Mouse (Mus musculus) kidney, adult 2 months (tissue): ENCODE measurements at regions not wholly inside any gene's neighbourhood (a gene's known extent, or its start where the extent isn't known, plus 50 kb on each side); places are given as distances from the start of the nearest gene placed in this dataset.

Experiments used
- DNase-seq: peaks from one replicate; pipeline ENCODE4 v3.0.0; 2021
- H3K27ac ChIP-seq: fragments of 200-500 bp; 2 replicates; pipeline ENCODE4 v1.5.1; 2012; ENCODE audit warnings: low read depth, low read length, control low read depth, inconsistent platforms; ENCODE audit not compliant: insufficient read depth
- H3K27me3 ChIP-seq: fragments of 200-500 bp; replicated peaks from 2 replicates; pipeline ENCODE4 v1.6.1; 2012; ENCODE audit warnings: mild to moderate bottlenecking, moderate library complexity, low read length, inconsistent platforms; ENCODE audit not compliant: control insufficient read depth, insufficient read depth
- H3K36me3 ChIP-seq: fragments of 200-500 bp; 2 replicates; pipeline ENCODE4 v1.6.1; 2012; ENCODE audit warnings: mild to moderate bottlenecking, moderate library complexity, low read length, inconsistent platforms; ENCODE audit not compliant: control insufficient read depth, insufficient read depth
- H3K4me1 ChIP-seq: fragments of 200-500 bp; 2 replicates; pipeline ENCODE4 v1.6.1; 2011; ENCODE audit warnings: low read length; ENCODE audit not compliant: control insufficient read depth, insufficient read depth
- H3K4me3 ChIP-seq: fragments of 200-500 bp; 2 replicates; pipeline ENCODE4 v1.5.1; 2011; ENCODE audit warnings: mild to moderate bottlenecking, low read depth, low read length, control low read depth; ENCODE audit not compliant: insufficient read depth
- CTCF ChIP-seq: fragments of 200-500 bp; conservative IDR thresholded peaks from 2 replicates; pipeline ENCODE4 v1.5.1; 2011; ENCODE audit warnings: low read depth, mild to moderate bottlenecking, control low read depth, low read length, moderate library complexity, mixed read lengths; ENCODE audit not compliant: insufficient read depth, insufficient read length
- POLR2A ChIP-seq: fragments of 200-500 bp; IDR thresholded peaks from one replicate; pipeline ENCODE4 v1.6.1; 2011; ENCODE audit warnings: low read depth, low read length, control low read depth
- WGBS: fragments of 180-500 bp; shearing (Covaris S2); methylation state at CpG from one replicate; pipeline ENCODE4 v1.1.7; 2018; 5-methylcytosine and 5-hydroxymethylcytosine counted together

GRCm38 (mm10) chr8:80337872-80338271 lies 155.7 kb upstream of the Gypa start:
- no peak for DNase-seq
- H3K36me3 ChIP-seq, result no peaks in the 10 kb centered on the region
- WGBS, result 77% methylated on average over 2 of the region's 2 CpGs

GRCm38 (mm10) chr8:80328676-80329075 lies 164.9 kb upstream of the Gypa start:
- Histone ChIP-seq H3K36me3 (no peaks in the 10 kb centered on the region), H3K27me3 (no peaks in the 10 kb centered on the region), H3K27ac (no peak overlapping the region), H3K4me1 (no peaks in the 10 kb centered on the region), H3K4me3 (no peak overlapping the region)
- WGBS, result 77% methylated on average over 2 of the region's 2 CpGs
- DNase-seq, result no peak
- TF ChIP-seq CTCF (no peak), POLR2A (no peak)

More at GRCm38 (mm10) chr8:80337872-80338271, 155.7 kb upstream of the Gypa start:
- no peaks in the 10 kb centered on the region for H3K27me3 ChIP-seq
- TF ChIP-seq POLR2A, result no peak
- no peak for TF ChIP-seq CTCF
- no peaks in the 10 kb centered on the region for H3K4me1 ChIP-seq
- H3K4me3 ChIP-seq, result no peak overlapping the region
- H3K27ac ChIP-seq, result no peak overlapping the region

- Histone ChIP-seq H3K27ac (no peak overlapping the region), H3K27me3 (no peaks in the 10 kb centered on the region), H3K4me1 (no peaks in the 10 kb centered on the region), H3K36me3 (no peaks in the 10 kb centered on the region), H3K4me3 (no peak overlapping the region)
- TF ChIP-seq POLR2A (no peak), CTCF (no peak)
- DNase-seq, result no peak
- 92% methylated on average over 3 of the region's 3 CpGs for WGBS
These were observed 167.7 kb upstream of the Gypa start for GRCm38 (mm10) chr8:80325859-80326258.

- Histone ChIP-seq H3K27ac (no peak overlapping the region), H3K4me3 (no peak overlapping the region), H3K27me3 (no peaks in the 10 kb centered on the region), H3K36me3 (no peaks in the 10 kb centered on the region), H3K4me1 (no peaks in the 10 kb centered on the region)
- WGBS, result 69% methylated on average over 4 of the region's 4 CpGs
- DNase-seq, result peak; percentile 2
- TF ChIP-seq POLR2A (no peak), CTCF (no peak)
These were observed 168.4 kb upstream of the Gypa start for GRCm38 (mm10) chr8:80325132-80325531.

- H3K36me3 ChIP-seq, result no peaks in the 10 kb centered on the region
- H3K27ac ChIP-seq, result no peak overlapping the region
- 59% methylated on average over 6 of the region's 6 CpGs for WGBS
- DNase-seq, result no peak
- no peak for TF ChIP-seq POLR2A
- no peak for TF ChIP-seq CTCF
- no peak overlapping the region for H3K4me3 ChIP-seq
- no peaks in the 10 kb centered on the region for H3K4me1 ChIP-seq
- H3K27me3 ChIP-seq, result no peaks in the 10 kb centered on the region; the same call in 1 of the 2 replicates
These were observed 175.2 kb upstream of the Gypa start for GRCm38 (mm10) chr8:80318231-80318870.

- H3K4me3 ChIP-seq, result 0 out of 2 replicates have a peak overlapping the region, but pooled peaks have one; percentile 5
- no peak overlapping the region for H3K27ac ChIP-seq
- TF ChIP-seq CTCF (no peak), POLR2A (no peak)
- H3K36me3 ChIP-seq, result no peaks in the 10 kb centered on the region
- 10% methylated on average over 13 of the region's 13 CpGs for WGBS
- peak; percentile 3 for DNase-seq
- H3K27me3 ChIP-seq, result no peaks in the 10 kb centered on the region; the same call in 1 of the 2 replicates
- no peaks in the 10 kb centered on the region for H3K4me1 ChIP-seq
These were observed 178.2 kb upstream of the Gypa start for GRCm38 (mm10) chr8:80315371-80315770.

GRCm38 (mm10) chr8:80314826-80315225 lies 178.8 kb upstream of the Gypa start:
- Histone ChIP-seq H3K36me3 (no peaks in the 10 kb centered on the region), H3K4me1 (no peaks in the 10 kb centered on the region), H3K27ac (no peak overlapping the region), H3K27me3 (no peaks in the 10 kb centered on the region; the same call in 1 of the 2 replicates), H3K4me3 (no peak overlapping the region)
- peak; percentile 34 for DNase-seq
- 17% methylated on average over 7 of the region's 7 CpGs for WGBS
- TF ChIP-seq CTCF, result no peak
- TF ChIP-seq POLR2A, result no peak
